Mouse (Mus musculus) Patski (cell line): ENCODE data around the gene Cox7b2. TPM values are rescaled to one million over a fixed set of nuclear protein-coding genes. Genes with fewer than 3 reads are reported as not detected.
"Not testable (repeated sequence)": the region's sequence is repeated elsewhere in the genome, so short reads cannot be mapped to it uniquely, and the experiment has no call there.

Experiments
- ATAC-seq: fragments of 100-300 bp; one replicate; pipeline ENCODE4 v1.8.0; 2021
- CTCF ChIA-PET: fragments of 350-600 bp; sonication (Branson Sonifier 250); formaldehyde crosslinking; loops from one replicate; lab custom pipeline; 2022; ENCODE audit warnings: inconsistent platforms; lab: Charles Lee
- POLR2A ChIA-PET: fragments of 350-600 bp; sonication (Branson Sonifier 250); formaldehyde crosslinking; loops from one replicate; lab custom pipeline; 2022; ENCODE audit warnings: antibody characterized with exemption, inconsistent platforms; lab: Charles Lee
- DNase-seq: peaks from one replicate; pipeline ENCODE4 v3.0.0-alpha.2; 2011; ENCODE audit warnings: low read depth, low spot score
- H3K27me3 ChIP-seq: fragments of 371-371 bp; one replicate; pipeline ENCODE4 v1.5.1; 2021
- CTCF ChIP-seq: fragments of 100-300 bp; IDR thresholded peaks from one replicate; pipeline ENCODE4 v1.5.1; 2021
- in situ Hi-C: fragments of 300-500 bp; cut with MboI; formaldehyde crosslinking; loops from 3 replicates; pipeline ENCODE4 v1.11.1; 2018; ENCODE audit warnings: low pct_unique_long_range_greater_than_20kb, mixed read lengths
- polyA plus RNA-seq: library from polyadenylated mRNA; unstranded; gene quantifications from one replicate; pipeline ENCODE4 v1.2.3, GENCODE M21; 2021

Gene Cox7b2
- not detected for polyA plus RNA-seq

DNA sequence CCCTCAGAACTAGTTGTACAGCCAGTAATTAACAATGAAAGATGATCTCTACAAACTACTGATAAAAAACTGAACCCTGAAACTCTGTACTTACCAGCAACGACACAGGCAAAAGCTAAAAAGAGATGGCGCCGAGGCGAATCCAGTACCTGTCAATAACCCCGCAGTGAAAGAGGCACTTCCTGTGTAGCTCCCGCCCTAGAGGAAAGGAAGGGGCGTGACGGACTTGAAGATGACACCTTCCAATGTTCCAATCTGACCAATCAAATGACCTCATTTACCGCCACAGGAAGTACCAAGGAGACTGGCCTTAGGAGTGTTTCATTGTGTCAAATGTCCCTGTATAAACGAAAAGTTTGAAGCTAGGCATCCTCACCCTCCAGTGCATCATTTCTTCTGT, at the start of gene Cox7b2:
Gene Cox7b2 (minus strand): TSS at position 127 of the 400 bp plus-strand sequence.
- DNase-seq, result no peak
- in situ Hi-C loops, result no loop called here
- POLR2A ChIA-PET, result no interaction called here
- peaks cover 19% of the 10 kb centered on the region for H3K27me3 ChIP-seq
- no peak for ATAC-seq
- CTCF ChIA-PET, result no interaction called here
- TF ChIP-seq CTCF, result no peak

DNA sequence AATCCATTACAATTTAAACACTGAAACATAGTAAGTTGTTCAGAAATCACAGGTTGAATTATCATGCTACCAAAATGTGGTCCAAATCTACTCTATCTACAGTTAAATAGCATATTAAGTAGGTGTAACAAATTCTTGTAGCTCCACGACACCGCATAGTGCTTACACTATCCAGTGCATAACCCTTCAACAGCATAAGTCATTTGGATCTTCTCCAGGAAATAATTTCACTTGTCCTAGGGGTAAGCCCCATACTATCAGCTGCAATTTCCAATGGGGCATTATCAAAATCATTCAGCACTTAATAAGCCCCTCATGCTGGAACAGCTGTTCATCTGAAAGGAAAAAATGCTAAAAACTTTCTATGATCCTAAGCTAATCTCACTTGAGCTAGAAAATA, 47.3 kb upstream of the Cox7b2 start:
- ATAC-seq (no peak), DNase-seq (no peak)
- TF ChIP-seq CTCF, result no peak
- CTCF ChIA-PET, result interaction anchor here (1.8 kb wide), 1 partner anchor 8 kb away, joined by 6 read pairs; no protein-coding TSS in a partner anchor
- in situ Hi-C loops, result no loop called here
- POLR2A ChIA-PET, result no interaction called here
- H3K27me3 ChIP-seq, result peaks cover 9% of the 10 kb centered on the region

DNA sequence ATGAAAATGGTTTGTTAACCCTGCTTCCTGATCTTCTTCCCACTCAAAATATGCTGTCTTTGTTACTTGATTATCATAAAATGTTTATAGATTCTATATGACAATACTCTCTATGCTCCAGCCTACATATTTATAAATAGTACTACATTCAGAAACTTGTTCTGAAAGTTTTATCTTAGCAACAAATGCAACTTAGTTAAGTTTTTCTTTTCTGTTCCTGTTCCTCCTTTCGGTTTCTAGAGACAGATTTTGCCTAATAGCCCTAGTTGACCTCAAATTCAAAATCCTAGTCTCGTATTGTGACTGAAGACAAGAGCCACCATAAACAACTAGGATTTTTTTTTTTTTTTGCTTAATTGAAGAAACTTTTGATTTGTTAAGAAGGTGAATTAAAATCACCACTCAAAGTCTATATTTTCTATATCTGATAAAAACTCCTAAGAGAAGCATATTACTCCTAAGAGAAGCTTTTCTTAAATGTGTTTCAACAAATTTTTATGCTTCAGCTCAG, 45.8 kb upstream of the Cox7b2 start:
- in situ Hi-C loops, result no loop called here
- ChIA-PET POLR2A (no interaction called here), CTCF (no interaction called here)
- no peak for ATAC-seq
- H3K27me3 ChIP-seq, result peaks cover 9% of the 10 kb centered on the region
- no peak for DNase-seq
- no peak for TF ChIP-seq CTCF

DNA sequence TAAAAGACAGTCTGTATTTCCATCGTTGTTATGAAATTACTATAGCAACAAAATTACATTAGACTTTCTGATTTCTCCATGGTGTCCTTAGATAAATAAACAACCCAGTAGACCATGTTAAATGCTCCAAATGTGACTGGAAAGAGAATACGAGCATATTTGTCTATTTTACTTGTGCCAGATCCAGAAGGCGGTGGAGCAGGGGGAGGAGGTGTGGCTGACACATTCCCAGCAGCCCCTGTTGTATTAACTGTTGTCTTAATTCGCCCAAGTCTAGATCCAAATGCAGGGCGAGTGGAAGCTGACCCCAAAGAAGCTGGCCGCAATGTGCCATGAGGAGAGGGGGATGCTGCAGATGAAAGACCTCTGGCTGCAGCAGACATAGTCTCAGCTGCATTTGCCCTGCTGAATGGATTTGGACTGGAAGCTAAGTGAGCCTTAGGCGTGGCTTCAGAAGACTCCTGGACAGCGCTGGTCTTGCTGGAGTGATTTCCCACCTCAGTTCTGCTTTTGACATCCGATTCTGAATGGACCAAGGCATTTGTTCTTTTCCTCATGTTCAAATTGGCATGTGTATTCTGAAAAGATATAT, 23.7 kb upstream of the Cox7b2 start:
- in situ Hi-C loops, result no loop called here
- DNase-seq, result no peak
- peaks cover 3% of the 10 kb centered on the region for H3K27me3 ChIP-seq
- no peak for TF ChIP-seq CTCF
- no peak for ATAC-seq
- CTCF ChIA-PET, result no interaction called here
- POLR2A ChIA-PET, result no interaction called here

DNA sequence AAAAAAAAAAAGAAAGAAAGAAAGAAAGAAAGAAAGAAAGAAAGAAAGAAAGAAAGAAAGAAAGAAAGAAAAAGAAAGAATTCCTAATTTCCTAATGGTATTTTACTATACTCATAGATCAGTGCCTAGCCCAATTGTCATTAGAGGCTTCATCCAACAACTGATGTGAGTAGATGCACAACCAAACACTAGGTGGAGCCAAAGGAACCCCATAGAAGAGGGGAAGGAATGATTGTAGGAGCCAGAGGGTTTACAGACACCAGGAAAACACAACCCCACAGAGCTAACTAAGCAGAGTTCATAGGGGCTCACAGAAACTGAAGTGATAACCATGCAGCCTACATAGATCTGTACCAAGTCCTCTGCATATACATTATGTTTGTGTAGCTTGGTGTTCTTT, 2.5 kb downstream of the Cox7b2 start:
- ATAC-seq (peak; percentile 71), DNase-seq (peak; percentile 1)
- CTCF ChIA-PET, result interaction anchor here (1.4 to 2.8 kb wide), 4 partner anchors 8 to 549 kb away, joined by 3 to 11 read pairs (median 6); no protein-coding TSS in a partner anchor
- in situ Hi-C loops, result no loop called here
- peaks cover 26% of the 10 kb centered on the region for H3K27me3 ChIP-seq
- TF ChIP-seq CTCF, result peak; percentile 67
- POLR2A ChIA-PET, result no interaction called here

DNA sequence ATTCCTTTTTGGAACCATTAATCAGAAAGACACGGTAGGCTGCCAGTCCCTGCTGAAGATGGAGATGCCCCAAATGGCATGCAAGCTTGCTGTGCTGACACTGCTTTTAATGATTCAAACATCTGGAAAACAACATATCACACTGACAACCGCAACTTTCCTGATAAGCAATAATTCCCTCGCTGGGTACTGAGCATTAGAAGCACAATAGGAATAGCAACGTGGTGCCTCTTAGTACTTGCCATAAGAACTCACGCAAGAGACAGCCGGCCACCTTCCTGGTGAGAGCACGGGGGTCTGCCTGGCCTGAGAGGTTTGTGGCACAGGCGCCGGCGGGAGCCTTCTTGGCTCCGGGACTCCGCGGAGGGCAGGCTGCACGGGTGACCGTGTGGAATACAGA, 22.5 kb downstream of the Cox7b2 start:
- CTCF ChIA-PET, ATAC-seq, in situ Hi-C loops, POLR2A ChIA-PET, DNase-seq: not testable (repeated sequence)
- peaks cover 11% of the 10 kb centered on the region for H3K27me3 ChIP-seq

DNA sequence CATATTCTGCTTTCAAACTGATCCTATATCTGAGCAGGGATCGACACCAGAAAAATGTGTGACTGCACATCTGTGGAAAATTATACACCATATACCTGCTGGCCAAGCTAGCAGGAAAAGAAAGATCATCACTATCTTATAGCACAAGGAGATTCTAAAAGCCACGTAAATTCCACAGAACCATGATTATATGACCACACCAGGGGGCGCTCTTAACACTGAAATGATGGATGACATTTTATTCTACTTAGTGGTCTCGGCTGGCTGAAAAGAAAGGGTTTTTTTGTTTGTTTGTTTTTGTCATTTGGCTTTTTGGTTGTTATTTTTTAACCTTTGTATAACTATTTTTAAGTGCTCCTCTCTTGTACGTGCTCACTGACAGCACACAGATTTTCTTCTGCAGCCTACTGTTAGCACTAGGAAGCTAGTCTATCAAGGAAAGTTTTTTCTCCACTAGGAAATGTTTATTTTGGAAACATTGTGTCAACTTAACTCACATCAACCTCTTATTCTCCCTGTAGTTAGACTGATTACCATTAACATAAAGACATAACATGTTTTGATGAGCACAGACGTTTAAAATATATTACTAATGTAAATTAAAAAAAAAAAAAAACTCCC, 45.8 kb downstream of the Cox7b2 start:
- POLR2A ChIA-PET, result no interaction called here
- H3K27me3 ChIP-seq, result peaks cover 17% of the 10 kb centered on the region
- TF ChIP-seq CTCF, result peak; percentile 67
- DNase-seq (no peak), ATAC-seq (no peak)
- in situ Hi-C loops, result loop anchor here (5.0 to 25.0 kb wide), 2 partner anchors 590 to 760 kb away; no protein-coding TSS in a partner anchor
- CTCF ChIA-PET, result interaction anchor here (1.3 to 2.7 kb wide), 3 partner anchors 10 to 16 kb away, joined by 3 to 8 read pairs (median 6); no protein-coding TSS in a partner anchor

DNA sequence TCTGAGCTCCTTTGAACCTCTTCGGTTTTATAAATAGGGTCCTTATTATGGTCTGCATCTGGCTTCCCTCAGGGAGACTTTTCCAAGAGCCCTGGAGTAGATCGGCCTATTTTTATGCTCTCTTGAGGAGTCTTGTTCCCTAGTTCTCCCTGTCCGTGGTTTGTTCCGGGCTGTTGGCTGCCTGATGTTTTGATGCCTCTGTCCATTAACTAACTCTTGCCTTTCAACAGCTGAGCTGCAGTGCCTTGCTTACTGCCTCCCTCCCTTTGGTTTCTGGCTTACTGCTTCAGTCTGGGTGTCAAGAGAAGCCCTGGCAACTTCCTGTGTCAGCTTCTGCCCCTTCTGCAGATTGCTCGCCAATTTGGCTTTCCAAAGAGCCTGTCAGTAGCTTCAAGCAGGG, 52.4 kb downstream of the Cox7b2 start:
- ATAC-seq (no peak), DNase-seq (no peak)
- CTCF ChIA-PET, result no interaction called here
- in situ Hi-C loops, result no loop called here
- POLR2A ChIA-PET, result no interaction called here
- TF ChIP-seq CTCF, result no peak
- peaks cover 17% of the 10 kb centered on the region for H3K27me3 ChIP-seq

DNA sequence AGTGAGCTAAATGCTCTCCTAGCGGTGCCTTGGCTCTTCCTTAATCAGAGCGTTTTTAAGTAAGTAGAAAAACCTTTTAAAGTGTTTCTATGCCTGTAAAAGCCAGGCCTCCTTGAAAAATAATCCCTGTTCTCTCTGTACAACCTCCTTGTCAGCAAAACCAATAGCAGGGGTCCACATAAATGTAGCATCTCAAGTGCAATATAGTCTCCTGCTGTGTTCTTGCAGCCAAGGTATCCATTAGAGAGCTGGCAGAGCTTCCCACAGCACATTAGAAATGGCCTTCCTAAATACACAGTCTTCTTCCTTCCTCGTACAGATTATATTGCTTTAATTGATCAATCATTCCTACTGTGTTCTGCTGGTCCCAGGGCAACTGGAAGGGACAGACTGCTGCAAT, 91.0 kb downstream of the Cox7b2 start:
- no peak for ATAC-seq
- DNase-seq, result no peak
- H3K27me3 ChIP-seq, result peaks cover 6% of the 10 kb centered on the region
- no peak for TF ChIP-seq CTCF
- POLR2A ChIA-PET, result no interaction called here
- in situ Hi-C loops, result no loop called here
- CTCF ChIA-PET, result no interaction called here

DNA sequence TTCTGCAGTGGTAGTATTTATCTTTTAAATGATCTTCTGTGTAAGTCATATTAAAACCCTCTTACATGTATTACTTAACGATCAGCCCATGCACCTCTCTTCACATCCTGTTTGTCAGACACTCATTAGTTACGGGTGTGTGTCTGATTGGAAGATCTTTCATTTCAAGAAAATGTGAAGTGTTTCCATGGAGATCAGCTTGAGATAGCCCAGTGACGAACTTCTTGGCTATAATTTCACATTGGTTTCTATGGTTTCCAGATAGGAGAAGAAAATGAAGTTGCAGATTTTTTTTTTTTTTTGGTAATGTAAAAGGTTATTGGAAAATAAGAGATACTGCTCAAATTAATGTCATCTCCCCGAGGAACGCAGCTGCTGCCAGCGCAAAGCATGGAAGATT, 107.8 kb downstream of the Cox7b2 start:
- TF ChIP-seq CTCF, result no peak
- ChIA-PET POLR2A (no interaction called here), CTCF (no interaction called here)
- ATAC-seq, result no peak
- peaks cover 13% of the 10 kb centered on the region for H3K27me3 ChIP-seq
- in situ Hi-C loops, result no loop called here
- DNase-seq, result no peak

Other genes starting within 250 kb of the Cox7b2 start
- 0.04 TPM for gene Gabrb1, start 109.9 kb upstream of the Cox7b2 start, polyA plus RNA-seq
- gene Gabra4, start 110.1 kb upstream of the Cox7b2 start, polyA plus RNA-seq, result not detected